Mouse (Mus musculus) bone marrow macrophage, adult 2 months (primary cell): ENCODE results near the gene Sec16b. TPM values are rescaled to one million over a fixed set of nuclear protein-coding genes. Genes with fewer than 3 reads are reported as not detected.

Source experiments
- H3K27ac ChIP-seq: 2 replicates; pipeline ENCODE4 v1.5.1; 2012; ENCODE audit warnings: low read depth, low read length; ENCODE audit not compliant: insufficient read depth
- H3K4me1 ChIP-seq: 2 replicates; pipeline ENCODE4 v1.6.1; 2012; ENCODE audit warnings: low read length; ENCODE audit not compliant: control insufficient read depth, insufficient read depth
- H3K4me3 ChIP-seq: 2 replicates; pipeline ENCODE4 v1.5.1; 2012; ENCODE audit warnings: mild to moderate bottlenecking, low read length, moderate library complexity; ENCODE audit not compliant: insufficient read depth
- CTCF ChIP-seq: IDR thresholded peaks from 2 replicates; pipeline ENCODE4 v1.5.1; 2012; ENCODE audit warnings: low read depth, mild to moderate bottlenecking, low read length, moderate library complexity
- POLR2A ChIP-seq: IDR thresholded peaks from 2 replicates; pipeline ENCODE4 v1.6.1; 2012; ENCODE audit warnings: mild to moderate bottlenecking, low read depth, low read length, borderline replicate concordance
- polyA plus RNA-seq: library from polyadenylated mRNA; stranded (reverse); fragments of >200 nt; gene quantifications from 2 replicates; pipeline ENCODE4 v1.2.4, GENCODE M21; 2012; ENCODE audit not compliant: missing spikeins, insufficient read depth, insufficient read length

Sec16b gene
- polyA plus RNA-seq, 1 experiment, result 0.16 TPM

DNA sequence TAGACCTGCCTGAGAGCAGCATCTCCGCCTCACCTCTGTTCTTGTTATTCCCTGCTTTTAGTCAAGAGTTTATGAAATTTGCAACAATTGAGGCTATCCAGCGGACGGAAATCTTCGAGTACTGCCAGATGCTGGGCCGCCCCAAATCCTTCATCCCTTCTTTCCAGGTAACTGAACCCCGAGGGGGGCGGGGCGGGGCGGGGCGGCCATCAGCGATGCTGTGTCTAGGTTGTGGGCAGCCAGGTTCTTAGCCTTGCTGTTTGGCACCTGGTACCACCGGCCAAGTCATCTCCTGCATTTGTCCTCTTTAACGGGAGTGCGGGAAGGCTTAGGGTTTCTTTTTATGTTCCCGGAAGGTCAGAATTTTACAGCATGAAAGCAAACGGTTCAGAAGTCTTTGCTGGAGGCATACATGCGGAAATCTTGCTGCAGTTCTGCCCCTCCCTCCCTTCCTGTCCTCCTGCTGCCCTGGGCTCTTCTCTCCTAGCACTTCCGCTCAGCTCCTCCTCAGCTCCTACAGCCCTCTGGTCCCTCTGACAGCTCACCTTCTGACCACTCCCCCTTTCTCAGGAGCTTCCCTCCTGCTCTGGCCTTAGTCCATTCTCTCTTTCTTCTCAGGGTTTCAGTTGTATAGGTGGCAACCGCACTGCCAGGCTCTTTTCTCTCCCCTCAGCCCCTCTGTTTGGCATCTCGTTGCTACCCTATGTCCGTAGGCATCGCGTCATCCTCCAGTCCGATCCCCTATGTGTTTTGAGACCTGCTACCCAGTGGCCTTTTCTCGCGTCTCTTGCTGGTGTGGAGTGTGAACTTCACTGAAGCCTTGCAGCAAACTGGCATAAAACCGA is 48.4 kb downstream of the Sec16b start:
- TF ChIP-seq CTCF (no peak), POLR2A (no peak)
- Histone ChIP-seq H3K4me3 (no peak overlapping the region; the same call in 1 of the 2 replicates), H3K4me1 (peaks cover 4% of the 10 kb centered on the region), H3K27ac (no peak overlapping the region)

DNA sequence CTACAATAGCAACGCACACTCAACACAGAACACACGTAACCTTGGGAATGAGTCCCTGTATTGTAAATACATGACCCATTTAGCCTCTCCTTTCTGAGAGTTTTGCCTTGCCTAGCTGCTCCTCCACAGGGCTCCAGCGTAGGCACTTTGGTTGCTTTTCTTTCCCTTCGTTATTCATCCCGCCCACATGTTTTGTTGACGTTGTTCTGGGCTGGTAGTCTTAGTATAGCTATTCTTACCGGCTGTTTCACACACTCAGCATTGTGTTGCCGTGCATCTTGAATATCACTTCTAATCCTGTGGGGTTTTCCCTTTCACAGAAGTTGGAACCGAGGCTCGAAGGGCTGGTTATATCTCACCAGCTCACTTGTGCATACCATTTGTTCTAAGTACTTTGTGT is 49.2 kb downstream of the Sec16b start:
- Histone ChIP-seq H3K27ac (no peak overlapping the region), H3K4me3 (no peak overlapping the region), H3K4me1 (peaks cover 4% of the 10 kb centered on the region)
- TF ChIP-seq POLR2A (no peak), CTCF (no peak)

DNA sequence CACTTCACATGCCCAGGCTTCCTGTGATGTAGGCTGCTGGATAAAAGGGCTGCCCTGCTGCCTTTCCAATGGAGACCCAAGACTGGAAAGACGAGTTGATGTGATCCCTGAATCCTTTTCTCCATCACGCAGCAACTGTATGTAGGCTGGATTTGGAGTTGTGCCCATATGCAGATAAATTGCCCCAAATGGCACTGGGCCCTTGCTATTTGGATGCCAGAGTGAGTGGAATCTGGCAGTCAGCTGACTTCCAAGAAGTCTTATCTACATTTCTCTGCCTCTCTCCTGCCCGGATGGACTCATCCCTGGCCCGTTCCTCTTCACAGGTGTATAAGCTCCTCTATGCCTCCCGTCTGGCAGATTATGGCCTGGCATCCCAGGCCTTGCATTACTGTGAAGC is 49.9 kb downstream of the Sec16b start:
- TF ChIP-seq POLR2A (no peak), CTCF (no peak)
- H3K27ac ChIP-seq, result no peak overlapping the region
- no peak overlapping the region for H3K4me3 ChIP-seq
- peaks cover 4% of the 10 kb centered on the region for H3K4me1 ChIP-seq

DNA sequence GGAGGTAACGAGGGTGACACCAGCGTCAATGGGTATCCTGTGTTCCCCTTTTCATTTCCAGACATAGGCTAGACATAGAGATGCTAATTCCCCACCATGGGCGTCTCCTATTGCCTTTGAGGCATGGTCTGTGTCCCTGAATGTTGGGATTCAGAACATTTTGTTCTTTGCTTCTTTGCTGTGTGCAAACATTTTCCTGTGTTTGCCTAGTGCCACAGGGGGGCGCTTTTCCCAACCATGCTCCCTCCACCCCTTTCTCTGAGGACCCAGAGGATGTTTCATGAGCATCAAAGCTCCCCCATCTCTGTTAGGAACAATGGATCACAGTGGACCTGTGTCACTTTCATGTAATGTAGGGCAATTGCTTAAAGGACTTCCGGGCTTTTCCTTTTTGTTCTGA is 51.6 kb downstream of the Sec16b start:
- Histone ChIP-seq H3K27ac (no peak overlapping the region), H3K4me1 (peaks cover 4% of the 10 kb centered on the region), H3K4me3 (no peak overlapping the region)
- TF ChIP-seq POLR2A (no peak), CTCF (no peak)

DNA sequence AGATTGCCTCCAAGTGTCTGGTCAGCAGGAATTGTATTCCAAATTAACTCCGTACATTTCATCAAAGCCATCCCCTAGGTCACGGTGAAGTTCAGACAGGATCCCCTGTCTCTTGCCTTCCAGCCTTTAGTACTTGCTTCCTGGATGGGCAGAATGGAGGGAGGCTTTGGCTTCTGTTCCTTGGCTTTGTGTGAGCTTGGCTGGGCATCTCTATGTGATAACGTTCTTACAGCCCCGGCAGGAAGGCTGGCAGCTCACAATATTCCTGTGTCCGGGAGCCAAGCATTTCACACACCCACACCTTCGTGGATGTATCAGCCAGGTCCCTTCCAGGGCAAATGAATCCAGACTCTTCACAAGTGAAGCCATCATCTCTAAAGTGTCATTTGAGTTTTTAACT is 53.5 kb downstream of the Sec16b start:
- H3K4me1 ChIP-seq, result peaks cover 2% of the 10 kb centered on the region

DNA sequence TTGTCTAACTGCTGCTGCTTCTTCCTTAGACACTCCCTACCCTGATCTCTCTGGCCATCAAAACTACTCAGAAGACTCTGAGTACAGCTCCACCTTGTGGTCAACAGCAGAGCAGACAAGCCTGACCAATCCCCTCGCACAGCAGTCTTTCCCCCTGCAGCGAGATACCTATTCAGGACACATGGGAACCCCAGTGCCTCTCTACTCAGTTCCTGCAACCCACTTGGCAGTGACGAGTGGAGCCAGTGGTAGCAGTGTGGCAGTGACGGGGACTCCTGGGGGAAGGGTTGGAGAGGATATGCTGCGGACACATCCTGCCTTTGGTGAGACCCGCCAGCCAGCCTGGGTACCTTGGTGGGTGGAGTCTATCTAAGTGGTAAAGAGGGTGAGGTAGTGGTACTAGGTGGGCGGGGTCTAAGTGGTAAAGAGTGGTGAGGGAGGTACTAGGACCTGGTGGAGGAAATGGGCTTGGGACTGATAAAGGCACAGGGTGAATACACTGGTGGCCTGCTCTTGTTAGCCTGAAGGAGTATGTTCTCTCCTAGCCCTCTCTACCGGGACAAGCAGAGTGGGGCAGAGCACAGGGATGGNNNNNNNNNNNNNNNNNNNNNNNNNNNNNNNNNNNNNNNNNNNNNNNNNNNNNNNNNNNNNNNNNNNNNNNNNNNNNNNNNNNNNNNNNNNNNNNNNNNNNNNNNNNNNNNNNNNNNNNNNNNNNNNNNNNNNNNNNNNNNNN is 54.3 kb downstream of the Sec16b start:
- no peak overlapping the region for H3K4me3 ChIP-seq
- no peaks in the 10 kb centered on the region for H3K4me1 ChIP-seq
- no peak overlapping the region for H3K27ac ChIP-seq
- TF ChIP-seq CTCF (peak; percentile 26; the same call in 1 of the 2 replicates), POLR2A (no peak)

More for the DNA sequence above, 53.5 kb downstream of the Sec16b start:
- no peak overlapping the region for H3K4me3 ChIP-seq
- TF ChIP-seq POLR2A, result no peak
- TF ChIP-seq CTCF, result no peak
- no peak overlapping the region for H3K27ac ChIP-seq

DNA sequence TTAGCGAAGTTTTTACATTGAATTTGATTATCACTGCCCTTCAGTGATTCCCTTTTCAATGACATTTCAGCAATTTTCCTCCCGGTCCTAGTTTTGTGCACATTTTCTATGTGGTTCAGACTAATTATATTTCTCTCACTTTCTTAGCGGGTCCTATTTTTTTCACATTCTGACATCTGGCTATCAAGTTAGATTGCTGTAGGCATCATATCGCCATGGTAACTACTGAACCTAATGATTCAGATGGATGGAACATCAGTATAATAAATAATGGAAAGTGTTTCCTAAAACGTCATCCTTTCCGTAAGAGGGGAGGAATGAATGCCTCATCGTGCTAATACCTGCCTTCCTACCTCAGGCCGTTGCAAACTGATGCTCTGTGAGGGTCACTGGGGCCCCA is 61.3 kb downstream of the Sec16b start:
- TF ChIP-seq POLR2A (no peak), CTCF (no peak)
- Histone ChIP-seq H3K27ac (no peak overlapping the region), H3K4me1 (no peaks in the 10 kb centered on the region)

DNA sequence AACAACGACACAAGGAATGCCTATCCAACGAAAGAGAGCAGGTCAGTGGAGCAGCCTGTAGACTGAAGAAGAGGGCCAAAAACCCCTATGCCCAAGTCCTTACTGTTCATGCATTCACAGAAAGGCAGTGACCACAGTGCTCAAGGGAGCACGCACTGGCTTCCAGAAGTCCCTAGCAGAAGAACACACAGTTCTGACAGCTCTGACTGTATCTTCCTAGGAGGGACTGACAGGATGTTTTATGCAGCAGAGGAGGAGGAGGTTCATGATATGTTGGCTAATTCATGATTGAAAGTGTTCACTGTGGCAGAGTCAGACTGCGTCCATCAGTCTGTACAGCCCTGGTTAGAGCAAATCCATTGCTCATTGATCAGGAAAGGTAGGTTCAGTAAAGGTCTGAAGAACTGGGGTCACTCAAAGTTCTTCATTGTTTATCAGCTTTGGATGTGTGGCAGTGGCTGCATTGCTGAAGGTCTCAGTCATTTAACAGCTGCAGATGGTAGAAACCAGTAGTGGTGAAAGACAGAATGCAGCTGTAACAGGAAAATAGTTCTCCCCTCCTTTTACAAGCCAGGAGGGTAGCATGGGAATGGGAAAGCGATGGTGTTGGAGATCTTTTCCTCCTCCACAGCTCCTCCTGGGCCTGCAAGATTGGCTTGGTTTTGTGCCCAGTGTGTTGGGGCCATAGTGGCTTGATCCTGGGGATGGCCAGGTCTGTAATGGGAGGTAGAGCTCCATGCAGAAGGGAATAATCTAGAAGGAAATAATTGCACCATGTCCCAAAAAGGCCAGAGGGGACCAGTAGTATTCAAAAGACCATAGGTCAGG is 62.9 kb downstream of the Sec16b start:
- Histone ChIP-seq H3K4me3 (no peak overlapping the region), H3K27ac (no peak overlapping the region), H3K4me1 (no peaks in the 10 kb centered on the region)
- no peak for TF ChIP-seq CTCF
- no peak for TF ChIP-seq POLR2A

More for the DNA sequence above, 61.3 kb downstream of the Sec16b start:
- H3K4me3 ChIP-seq, result no peak overlapping the region

DNA sequence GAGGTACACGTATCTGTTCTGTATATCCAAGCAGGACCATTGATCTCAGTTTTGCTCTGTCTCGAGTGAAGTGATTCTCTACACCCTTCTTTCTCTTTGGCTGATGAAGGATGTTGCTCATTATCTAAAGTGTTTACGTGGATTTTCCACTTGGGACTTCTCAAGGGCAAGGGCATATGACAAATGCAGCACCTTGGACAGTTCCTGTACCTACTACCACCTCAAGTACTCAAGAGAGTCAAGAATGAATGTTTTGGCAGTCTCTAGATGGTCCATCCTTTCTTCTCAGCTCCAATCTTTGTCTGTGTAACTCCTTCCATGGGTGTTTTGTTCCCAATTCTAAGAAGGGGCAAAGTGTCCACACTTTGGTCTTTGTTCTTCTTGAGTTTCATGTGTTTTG is 68.8 kb downstream of the Sec16b start:
- TF ChIP-seq CTCF, result no peak
- no peak for TF ChIP-seq POLR2A
- Histone ChIP-seq H3K4me3 (no peak overlapping the region), H3K27ac (no peak overlapping the region), H3K4me1 (no peaks in the 10 kb centered on the region)

DNA sequence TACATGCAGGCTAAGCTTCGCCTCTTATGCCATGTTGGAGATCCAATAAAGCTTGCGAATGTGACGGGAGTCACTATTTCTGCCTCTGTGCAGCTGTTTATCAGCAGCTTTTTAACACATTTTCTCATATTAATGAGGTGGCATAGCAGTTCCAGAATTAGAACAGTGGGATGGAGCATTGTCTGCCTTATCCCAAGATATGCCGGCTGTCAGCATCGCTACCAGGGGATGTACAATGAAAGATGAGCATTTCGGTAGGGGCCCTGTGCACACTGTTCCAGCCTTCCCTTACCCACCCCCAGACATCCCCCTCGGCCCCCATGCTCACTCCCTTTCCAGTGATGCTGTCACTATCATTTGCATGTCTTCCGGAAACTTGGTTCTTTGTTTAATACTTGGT is 71.8 kb downstream of the Sec16b start:
- Histone ChIP-seq H3K4me3 (no peak overlapping the region), H3K27ac (no peak overlapping the region), H3K4me1 (no peaks in the 10 kb centered on the region)
- TF ChIP-seq POLR2A, result no peak
- no peak for TF ChIP-seq CTCF
